Mouse (Mus musculus) monocyte, adult 59 days (primary cell): ENCODE results near the gene Ncoa3. TPM values are rescaled to one million over a fixed set of nuclear protein-coding genes. Genes with fewer than 3 reads are reported as not detected.

ENCODE experiments used
- total RNA-seq, 2 experiments: library from RNA; stranded (reverse); gene quantifications; one replicate each; pipeline ENCODE4 v1.2.4; 2023

Gene Ncoa3
- total RNA-seq: 100 to 1,000 TPM; 172 to 180 TPM

DNA sequence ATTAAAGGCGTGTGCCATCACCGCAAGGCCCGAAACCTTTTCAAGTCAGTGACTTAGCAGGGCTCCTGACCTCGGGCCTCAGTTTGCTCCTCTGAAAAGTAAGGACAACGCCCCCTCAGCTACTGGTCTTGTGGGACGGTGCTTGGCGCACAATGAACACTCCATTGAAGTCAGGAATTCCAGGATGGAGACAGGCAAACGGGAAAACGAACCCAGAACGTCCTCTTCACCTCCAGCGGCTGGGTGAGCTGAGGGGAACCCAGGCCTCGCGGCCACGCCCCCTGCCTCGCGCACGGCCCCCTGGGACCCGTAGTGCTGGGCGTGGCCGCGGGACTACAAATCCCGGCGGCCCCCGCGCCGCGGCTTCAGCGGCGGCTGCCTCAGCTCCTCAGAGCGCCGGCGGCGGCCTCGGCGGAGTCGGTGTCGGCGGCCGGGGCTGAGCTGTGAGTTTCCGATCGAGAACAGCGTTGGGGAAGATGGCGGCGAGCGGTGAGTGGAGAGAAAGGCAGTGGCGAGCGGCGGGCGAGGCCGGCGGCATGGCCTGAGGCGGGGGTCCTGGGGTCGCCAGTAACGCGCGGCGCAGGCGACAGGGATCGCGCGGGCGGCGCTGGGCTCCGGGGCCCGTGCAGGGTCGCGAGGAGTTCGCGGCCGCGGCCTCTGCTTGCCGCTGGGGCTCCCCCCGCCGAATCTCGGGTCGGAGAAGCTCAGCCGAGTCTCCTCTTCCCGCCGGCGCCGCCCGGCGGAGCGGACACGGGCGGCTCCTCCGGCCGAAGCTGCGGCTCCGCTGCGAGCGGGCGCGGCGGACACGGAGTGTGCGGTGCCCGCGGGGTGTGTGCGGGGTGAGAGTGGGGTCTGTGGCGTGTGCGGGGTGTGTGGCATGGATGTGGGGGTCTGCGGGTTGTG is at the start of gene Ncoa3:
Gene Ncoa3 (plus strand): TSS at position 367 of the 903 bp plus-strand sequence.

Other genes starting within 250 kb of the Ncoa3 start
- 10 to 100 TPM; 86.3 to 96.8 TPM for gene Zmynd8, start 93.6 kb upstream of the Ncoa3 start, total RNA-seq
- 100 to 1,000 TPM; 193 to 197 TPM for gene Sulf2, start 163.0 kb downstream of the Ncoa3 start, total RNA-seq